19 mouse cellular contexts compared by ENCODE assay signal in genomic region chr1:143202182-143202581, GRCm38 (mm10).
A peak's percentile ranks its signal among the peaks of the same experiment; 100 is the strongest.
DNase-seq lines count a peak whose midpoint lies in the region; ATAC-seq lines count a peak whose summit lies in the region.
"Had no signal": no experiment of that assay in that cellular context is flagged by ENCODE, and none has a peak within 500 bp of the region (broad histone marks: within the 10 kb centered on the region; RNA-seq: fewer than 3 reads in every experiment).

No protein-coding gene starts in this region.

- no peak overlapping the region for H3K9ac ChIP-seq in kidney, embryonic 15.5 days
- no peak overlapping the region for H3K9ac ChIP-seq in midbrain, embryonic 14.5 days (replicated peaks; ENCODE audit: low read length)
- H3K9ac ChIP-seq: forebrain, embryonic 13.5 days; heart, embryonic 15.5 days; hindbrain, embryonic 14.5 days; limb, embryonic 13.5 days; liver, embryonic 15.5 days; neural tube, embryonic 13.5 days had no signal

- no peak overlapping the region for H3K4me3 ChIP-seq in kidney, embryonic 15.5 days (replicated peaks)
- H3K4me3 ChIP-seq in midbrain, embryonic 14.5 days (replicated peaks; ENCODE audit: low read depth, low read length): no peak overlapping the region
- H3K4me3 ChIP-seq: forebrain, embryonic 13.5 days; heart, embryonic 15.5 days; limb, embryonic 13.5 days; liver, embryonic 15.5 days; neural tube, embryonic 13.5 days had no signal

- 0 out of 2 replicates have a peak, but pooled peaks have one; percentile 22 for ATAC-seq in kidney, embryonic 15.5 days (replicated peaks; ENCODE audit: low FRiP score)
- peak; percentile 79 for ATAC-seq in megakaryocyte progenitor cell, adult 5-6 weeks (replicated peaks; ENCODE audit: poor library complexity)
- ATAC-seq in erythroid progenitor cell, adult 5-6 weeks (replicated peaks; ENCODE audit: low FRiP score, poor library complexity, severe bottlenecking): no peak
- no peak for ATAC-seq in midbrain, embryonic 14.5 days (ENCODE audit: low FRiP score, low TSS enrichment)
- ATAC-seq: forebrain, embryonic 13.5 days had no signal

- no peak overlapping the region for H3K4me2 ChIP-seq in kidney, embryonic 15.5 days
- H3K4me2 ChIP-seq in midbrain, embryonic 14.5 days (ENCODE audit: low read length): no peak overlapping the region
- H3K4me2 ChIP-seq: forebrain, embryonic 13.5 days; heart, embryonic 15.5 days; hindbrain, embryonic 14.5 days; limb, embryonic 13.5 days; liver, embryonic 15.5 days; neural tube, embryonic 13.5 days had no signal

- no peaks in the 10 kb centered on the region for H3K4me1 ChIP-seq in kidney, embryonic 15.5 days
- no peaks in the 10 kb centered on the region for H3K4me1 ChIP-seq in midbrain, embryonic 14.5 days (ENCODE audit: control insufficient read depth, insufficient read depth, low read length)
- H3K4me1 ChIP-seq: forebrain, embryonic 13.5 days; heart, embryonic 15.5 days; limb, embryonic 13.5 days; liver, embryonic 15.5 days; neural tube, embryonic 13.5 days had no signal

- H3K9me3 ChIP-seq in kidney, embryonic 15.5 days (replicated peaks): no peaks in the 10 kb centered on the region
- H3K9me3 ChIP-seq in midbrain, embryonic 14.5 days (ENCODE audit: control insufficient read depth, low read length): no peaks in the 10 kb centered on the region
- H3K9me3 ChIP-seq: forebrain, embryonic 13.5 days; heart, embryonic 15.5 days; limb, embryonic 13.5 days; neural tube, embryonic 13.5 days had no signal

- H3K27me3 ChIP-seq in kidney, embryonic 15.5 days: no peaks in the 10 kb centered on the region
- H3K27me3 ChIP-seq in midbrain, embryonic 14.5 days (ENCODE audit: control insufficient read depth, insufficient read depth, low read length): no peaks in the 10 kb centered on the region
- H3K27me3 ChIP-seq: forebrain, embryonic 13.5 days; heart, embryonic 15.5 days; limb, embryonic 13.5 days; liver, embryonic 15.5 days; neural tube, embryonic 13.5 days had no signal

- H3K27ac ChIP-seq in kidney, embryonic 15.5 days: no peak overlapping the region
- no peak overlapping the region for H3K27ac ChIP-seq in midbrain, embryonic 14.5 days (replicated peaks; ENCODE audit: low read depth, low read length)
- H3K27ac ChIP-seq: forebrain, embryonic 13.5 days; heart, embryonic 15.5 days; hindbrain, embryonic 14.5 days; limb, embryonic 13.5 days; liver, embryonic 15.5 days; neural tube, embryonic 13.5 days had no signal

- H3K36me3 ChIP-seq in kidney, embryonic 15.5 days: no peaks in the 10 kb centered on the region
- no peaks in the 10 kb centered on the region for H3K36me3 ChIP-seq in midbrain, embryonic 14.5 days (ENCODE audit: control insufficient read depth, insufficient read depth, low read length)
- H3K36me3 ChIP-seq: heart, embryonic 15.5 days; limb, embryonic 13.5 days; liver, embryonic 15.5 days; neural tube, embryonic 13.5 days had no signal

- 57% methylated on average over 3 of the region's 3 CpGs for WGBS in kidney, embryonic 15.5 days
- WGBS in midbrain, embryonic 14.5 days: 78% methylated on average over 3 of the region's 3 CpGs

- DNase-seq in adrenal gland, postnatal 10 days: peak; percentile 13
- no peak for DNase-seq in adrenal gland, adult 18-20 months (ENCODE audit: low spot score in 2 of 2)
- DNase-seq in kidney, postnatal 36 days: no peak
- peak; percentile 5 for DNase-seq in Muller cell, postnatal 12 days (ENCODE audit: inconsistent ontology term)
- no peak for DNase-seq in midbrain, embryonic 14.5 days
- DNase-seq: gastrocnemius, postnatal 14 days; kidney, adult 11 months; kidney, postnatal 10 days; layer of hippocampus, adult 9-11 months; lung, postnatal 14 days had no signal

Comparison
In these comparisons a context has a peak if more than half of its experiments do, and no peak if none do; other contexts are left out.
1. DNase-seq: peak in adrenal gland, postnatal 10 days (single experiment) and Muller cell, postnatal 12 days (single experiment); none in adrenal gland, adult 18-20 months (0 of 2), kidney, postnatal 36 days (0 of 2) and midbrain, embryonic 14.5 days (single experiment).
2. ATAC-seq: peak in kidney, embryonic 15.5 days (single experiment) and megakaryocyte progenitor cell, adult 5-6 weeks (single experiment); none in erythroid progenitor cell, adult 5-6 weeks (single experiment) and midbrain, embryonic 14.5 days (single experiment).